Mouse (Mus musculus): ENCODE data around the gene Ank3. TPM values are rescaled to one million over a fixed set of nuclear protein-coding genes. Genes with fewer than 3 reads are reported as not detected.

Ank3 gene
- polyA plus RNA-seq, 1 experiment from 2014 or later: 30.3 TPM

DNA sequence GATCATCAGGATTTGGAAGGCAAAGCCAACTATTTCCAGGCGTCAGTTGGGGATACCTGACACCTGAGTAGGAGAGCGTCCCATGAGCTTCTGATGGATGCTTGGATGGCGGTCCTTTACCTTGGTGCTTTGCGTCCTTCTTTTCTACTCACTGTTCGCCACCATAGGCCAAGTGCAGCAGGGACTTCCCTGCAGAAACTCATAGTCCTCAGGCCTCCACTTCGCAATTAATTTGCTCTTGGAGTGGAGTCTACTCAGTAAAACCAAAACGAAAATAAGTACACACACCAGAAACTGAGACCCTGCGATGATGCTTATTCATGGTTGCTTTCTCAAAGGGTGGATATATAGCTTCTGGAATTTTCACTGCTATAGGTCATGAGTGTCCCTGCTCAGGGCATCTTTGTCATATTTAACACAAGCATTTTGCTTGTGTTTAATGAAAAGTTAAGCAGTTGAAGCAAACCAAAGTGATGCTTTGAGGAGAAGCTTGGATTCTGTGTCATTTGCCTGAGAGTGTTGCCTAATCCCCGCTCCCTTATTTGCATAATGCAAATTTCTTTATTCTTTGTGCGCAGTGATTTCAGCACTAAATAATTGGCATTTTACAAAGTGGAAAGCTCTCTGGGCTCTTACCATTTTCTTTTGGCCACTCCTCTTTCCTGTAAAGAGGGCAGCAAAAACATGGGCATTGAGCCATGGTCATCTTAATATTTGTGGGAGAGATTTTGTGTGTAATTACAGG is 145.5 kb downstream of the Ank3 start:
- Histone ChIP-seq H3K4me2 (no peak overlapping the region), H3K4me1 (no peaks in the 10 kb centered on the region), H3K4me3 (no peak overlapping the region), H3K9ac (no peak overlapping the region), H3K27me3 (no peaks in the 10 kb centered on the region), H3K27ac (no peak overlapping the region), H3K9me3 (no peaks in the 10 kb centered on the region), H3K36me3 (no peaks in the 10 kb centered on the region)
- WGBS: 92% methylated on average over 10 of the region's 10 CpGs
- no peak for ATAC-seq (ENCODE audit: insufficient number of reproducible peaks, insufficient read depth, low FRiP score, low TSS enrichment, low read depth)

DNA sequence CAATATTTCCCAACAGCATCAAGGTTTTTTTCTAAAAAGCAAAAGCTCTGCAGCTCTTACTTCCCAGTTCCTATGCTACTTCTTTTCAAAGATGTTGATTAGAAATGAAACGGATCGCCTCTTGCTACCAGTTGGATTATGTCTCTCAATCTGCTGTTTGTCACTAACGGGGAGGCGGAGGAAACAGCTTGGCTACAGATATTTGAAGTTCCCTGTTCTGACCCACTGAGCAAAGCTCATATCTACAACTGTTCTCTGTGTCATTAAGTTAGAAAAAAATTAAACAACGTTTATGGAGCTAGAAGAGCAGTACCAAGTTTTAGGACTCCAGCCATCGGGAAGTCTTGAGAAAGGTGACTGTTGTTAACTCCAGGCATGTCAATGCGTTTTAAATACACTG is 146.1 kb downstream of the Ank3 start:
- Histone ChIP-seq H3K27me3 (no peaks in the 10 kb centered on the region), H3K9ac (no peak overlapping the region), H3K9me3 (no peaks in the 10 kb centered on the region), H3K36me3 (no peaks in the 10 kb centered on the region), H3K27ac (no peak overlapping the region), H3K4me2 (no peak overlapping the region), H3K4me3 (no peak overlapping the region), H3K4me1 (no peaks in the 10 kb centered on the region)
- WGBS: 91% methylated on average over 7 of the region's 7 CpGs
- no peak for ATAC-seq (ENCODE audit: insufficient number of reproducible peaks, insufficient read depth, low FRiP score, low TSS enrichment, low read depth)

DNA sequence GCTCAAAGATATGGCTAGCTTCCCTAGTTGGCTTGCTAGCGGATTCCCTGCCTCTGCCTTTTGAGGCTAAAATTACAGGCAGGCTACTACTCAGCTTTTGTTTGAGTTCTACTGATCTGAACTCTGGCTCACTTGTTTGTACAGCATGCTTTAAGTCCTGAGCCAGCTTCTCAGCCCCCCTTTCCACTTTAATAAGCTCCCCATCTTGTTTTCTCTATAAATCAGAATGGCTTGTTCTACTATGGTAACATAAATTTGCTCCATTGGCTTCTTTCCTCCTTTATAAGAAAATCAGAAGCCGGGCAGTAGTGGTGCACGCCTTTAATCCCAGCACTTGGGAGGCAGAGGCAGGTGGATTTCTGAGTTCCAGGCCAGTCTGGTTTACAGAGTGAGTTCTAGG is 147.4 kb downstream of the Ank3 start:
- no peaks in the 10 kb centered on the region for H3K9me3 ChIP-seq
- no peak overlapping the region for H3K4me3 ChIP-seq
- H3K4me1 ChIP-seq: no peaks in the 10 kb centered on the region
- no peak overlapping the region for H3K9ac ChIP-seq
- no peak overlapping the region for H3K4me2 ChIP-seq
- no peak overlapping the region for H3K27ac ChIP-seq
- no peaks in the 10 kb centered on the region for H3K27me3 ChIP-seq
- H3K36me3 ChIP-seq: no peaks in the 10 kb centered on the region
- no peak for ATAC-seq (ENCODE audit: insufficient number of reproducible peaks, insufficient read depth, low FRiP score, low TSS enrichment, low read depth)
- 82% methylated on average over 3 of the region's 3 CpGs for WGBS

DNA sequence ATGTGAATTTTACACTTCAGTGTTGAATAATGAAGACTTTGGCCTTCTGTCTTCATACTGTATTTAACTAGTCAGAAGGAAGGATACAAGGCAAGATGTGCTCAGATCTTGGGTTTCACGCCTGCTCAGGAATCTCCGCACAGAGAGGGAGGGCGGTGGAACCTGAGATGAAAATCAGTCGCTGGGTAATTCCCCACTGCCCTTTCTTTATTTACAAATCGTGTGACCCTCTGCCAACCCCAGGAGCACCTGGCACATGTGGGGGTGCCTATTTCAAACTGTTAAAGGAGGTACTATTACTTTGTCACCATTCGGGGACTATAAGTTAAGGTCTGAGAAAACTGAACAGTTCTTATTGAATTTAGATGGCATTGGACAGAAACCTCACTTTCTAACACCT is 148.1 kb downstream of the Ank3 start:
- Histone ChIP-seq H3K4me1 (no peaks in the 10 kb centered on the region), H3K27ac (no peak overlapping the region), H3K27me3 (no peaks in the 10 kb centered on the region), H3K36me3 (no peaks in the 10 kb centered on the region), H3K4me3 (no peak overlapping the region), H3K4me2 (no peak overlapping the region), H3K9ac (no peak overlapping the region), H3K9me3 (no peaks in the 10 kb centered on the region)
- no peak for ATAC-seq (ENCODE audit: insufficient number of reproducible peaks, insufficient read depth, low FRiP score, low TSS enrichment, low read depth)
- WGBS: 56% methylated on average over 6 of the region's 6 CpGs

DNA sequence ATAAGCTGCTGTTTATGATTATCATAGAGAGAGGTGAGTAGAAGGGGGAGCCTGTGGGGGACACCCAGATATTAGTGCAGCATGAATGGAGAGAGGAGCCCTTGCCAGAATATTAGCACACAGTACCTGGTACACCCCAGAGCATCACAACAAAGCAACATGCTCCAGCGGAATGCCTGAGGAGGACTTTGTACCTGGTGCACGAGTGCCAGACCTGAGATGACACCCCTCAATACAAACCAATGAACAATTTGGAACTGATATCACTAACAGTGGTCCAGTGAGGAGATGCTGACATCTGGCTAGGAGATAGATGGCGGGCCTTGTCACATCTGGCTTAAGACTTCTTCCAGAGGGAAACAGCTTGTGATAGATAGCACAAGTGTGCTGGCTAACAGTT is 150.2 kb downstream of the Ank3 start:
- no peak for ATAC-seq (ENCODE audit: insufficient number of reproducible peaks, insufficient read depth, low FRiP score, low TSS enrichment, low read depth)
- WGBS: 87% methylated on average over 3 of the region's 3 CpGs

DNA sequence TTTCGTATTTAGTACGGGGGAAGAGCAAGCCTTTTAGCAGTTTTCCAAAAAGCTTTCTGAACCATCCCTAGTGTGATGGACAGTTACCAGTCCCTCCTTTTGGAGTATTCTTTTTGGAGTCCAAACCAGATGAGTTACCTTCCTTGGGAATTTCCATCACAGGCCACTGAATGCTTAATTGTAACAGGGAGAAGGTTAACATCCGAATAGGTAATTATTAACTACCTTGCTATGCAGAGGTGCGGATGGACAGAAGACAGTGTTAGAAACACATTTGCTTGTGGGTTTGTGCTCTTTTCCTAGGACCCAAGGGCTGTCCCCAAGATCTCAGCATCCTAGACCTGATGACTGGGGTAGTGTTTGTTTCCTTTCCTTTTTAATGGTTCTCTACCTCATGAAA is 150.6 kb downstream of the Ank3 start:
- 93% methylated on average over 4 of the region's 4 CpGs for WGBS
- Histone ChIP-seq H3K27ac (no peak overlapping the region), H3K4me3 (no peak overlapping the region), H3K9me3 (no peaks in the 10 kb centered on the region), H3K4me1 (no peaks in the 10 kb centered on the region), H3K9ac (no peak overlapping the region), H3K27me3 (no peaks in the 10 kb centered on the region), H3K36me3 (no peaks in the 10 kb centered on the region), H3K4me2 (no peak overlapping the region)
- no peak for ATAC-seq (ENCODE audit: insufficient number of reproducible peaks, insufficient read depth, low FRiP score, low TSS enrichment, low read depth)

More for the DNA sequence above, 150.2 kb downstream of the Ank3 start:
- H3K4me2 ChIP-seq: no peak overlapping the region
- no peaks in the 10 kb centered on the region for H3K27me3 ChIP-seq
- no peak overlapping the region for H3K27ac ChIP-seq
- no peak overlapping the region for H3K9ac ChIP-seq
- H3K36me3 ChIP-seq: no peaks in the 10 kb centered on the region
- H3K4me3 ChIP-seq: no peak overlapping the region
- no peaks in the 10 kb centered on the region for H3K4me1 ChIP-seq
- H3K9me3 ChIP-seq: no peaks in the 10 kb centered on the region

DNA sequence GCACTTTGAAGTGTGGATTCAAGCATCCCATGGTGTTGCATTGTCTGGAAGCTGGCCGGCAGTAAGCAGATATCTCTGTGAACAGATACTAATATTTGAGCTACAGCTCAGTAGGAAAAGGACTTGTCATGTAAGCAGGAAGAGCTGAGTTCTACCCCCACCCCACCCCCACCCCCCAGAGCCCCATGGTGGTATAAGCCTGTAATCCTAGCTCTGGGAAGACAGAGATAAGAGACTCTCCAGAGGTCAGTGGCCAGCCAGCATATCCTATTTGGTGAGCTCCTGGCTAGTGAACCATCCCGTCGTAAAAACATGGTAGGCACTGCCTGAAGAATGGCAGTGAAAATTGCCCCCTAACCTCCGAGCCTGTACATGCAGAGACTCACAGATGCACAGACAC is 152.3 kb downstream of the Ank3 start:
- no peaks in the 10 kb centered on the region for H3K9me3 ChIP-seq
- H3K27me3 ChIP-seq: no peaks in the 10 kb centered on the region
- no peaks in the 10 kb centered on the region for H3K4me1 ChIP-seq
- ATAC-seq (ENCODE audit: insufficient number of reproducible peaks, insufficient read depth, low FRiP score, low TSS enrichment, low read depth): no peak
- H3K36me3 ChIP-seq: no peaks in the 10 kb centered on the region
- no peak overlapping the region for H3K27ac ChIP-seq
- WGBS: 70% methylated on average over 4 of the region's 4 CpGs
- H3K9ac ChIP-seq: no peak overlapping the region
- no peak overlapping the region for H3K4me2 ChIP-seq
- H3K4me3 ChIP-seq: no peak overlapping the region

DNA sequence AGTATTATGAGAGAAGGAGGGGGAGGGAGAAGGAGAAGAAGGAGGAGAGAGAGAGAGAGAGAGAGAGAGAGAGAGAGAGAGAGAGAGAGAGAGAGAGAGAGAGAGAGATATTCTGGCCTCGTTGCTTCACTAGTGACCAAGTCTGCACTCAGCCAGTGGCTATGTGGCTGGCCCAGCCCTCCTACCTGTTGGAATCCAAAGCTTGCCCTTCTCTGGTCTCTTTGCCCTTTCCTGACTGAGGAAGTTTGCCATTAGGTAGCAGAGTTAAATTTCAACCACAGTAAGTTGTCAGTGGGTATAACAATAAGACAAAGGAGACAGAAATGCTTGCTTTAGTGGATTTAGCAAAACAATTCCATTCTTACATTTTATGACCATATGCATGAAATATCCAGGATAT is 154.5 kb downstream of the Ank3 start:
- H3K9me3 ChIP-seq: no peaks in the 10 kb centered on the region
- no peak for ATAC-seq (ENCODE audit: insufficient number of reproducible peaks, insufficient read depth, low FRiP score, low TSS enrichment, low read depth)
- WGBS: 80% methylated on average over 1 of the region's 1 CpGs
- H3K36me3 ChIP-seq: no peaks in the 10 kb centered on the region
- H3K4me3 ChIP-seq: no peak overlapping the region
- H3K27me3 ChIP-seq: no peaks in the 10 kb centered on the region
- H3K4me1 ChIP-seq: no peaks in the 10 kb centered on the region
- H3K9ac ChIP-seq: no peak overlapping the region
- no peak overlapping the region for H3K4me2 ChIP-seq
- no peak overlapping the region for H3K27ac ChIP-seq

DNA sequence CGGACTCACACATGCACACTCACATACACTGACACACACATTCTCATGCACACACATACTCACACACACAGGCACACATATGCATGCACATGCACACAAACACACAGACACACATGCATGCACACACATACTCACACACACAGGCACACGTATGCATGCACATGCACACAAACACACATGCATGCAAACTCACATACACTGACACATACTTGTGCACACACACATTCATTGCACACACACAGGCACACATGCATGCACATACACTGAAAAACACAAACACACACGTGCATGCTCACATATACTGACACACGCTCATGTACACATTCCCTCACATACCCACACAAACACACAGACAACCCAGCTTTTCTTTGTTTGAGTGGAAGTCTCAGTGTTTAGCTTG is 157.0 kb downstream of the Ank3 start:
- WGBS: 90% methylated on average over 4 of the region's 4 CpGs
- ATAC-seq (ENCODE audit: insufficient number of reproducible peaks, insufficient read depth, low FRiP score, low TSS enrichment, low read depth): no peak
- H3K4me2 ChIP-seq: no peak overlapping the region

DNA sequence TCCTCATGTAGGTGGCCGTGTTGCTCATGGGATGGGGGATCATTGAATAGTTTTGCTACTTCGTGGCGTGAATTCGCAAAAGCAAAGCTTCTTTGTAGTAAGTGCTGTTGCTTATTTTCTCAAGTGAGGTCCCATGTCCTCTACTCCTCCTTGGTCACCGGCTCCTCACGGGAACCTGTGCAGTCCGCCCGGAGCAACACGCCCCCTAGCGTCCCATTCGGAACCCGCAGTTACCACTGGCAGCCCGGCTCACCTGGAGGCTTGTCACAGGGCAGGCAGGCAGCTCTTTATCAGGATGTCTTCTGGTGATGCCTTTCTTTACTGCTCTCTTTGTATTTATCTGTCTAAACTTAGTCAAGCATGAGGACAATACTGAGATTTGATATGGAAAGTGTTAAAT is 157.7 kb downstream of the Ank3 start:
- Histone ChIP-seq H3K36me3 (no peaks in the 10 kb centered on the region), H3K9me3 (no peaks in the 10 kb centered on the region), H3K4me3 (no peak overlapping the region), H3K27ac (no peak overlapping the region), H3K27me3 (no peaks in the 10 kb centered on the region), H3K9ac (no peak overlapping the region), H3K4me2 (no peak overlapping the region), H3K4me1 (no peaks in the 10 kb centered on the region)
- 20% methylated on average over 13 of the region's 13 CpGs for WGBS
- no peak for ATAC-seq (ENCODE audit: insufficient number of reproducible peaks, insufficient read depth, low FRiP score, low TSS enrichment, low read depth)

More for the DNA sequence above, 157.0 kb downstream of the Ank3 start:
- no peaks in the 10 kb centered on the region for H3K36me3 ChIP-seq
- no peaks in the 10 kb centered on the region for H3K4me1 ChIP-seq
- H3K27me3 ChIP-seq: no peaks in the 10 kb centered on the region
- H3K27ac ChIP-seq: no peak overlapping the region
- no peaks in the 10 kb centered on the region for H3K9me3 ChIP-seq
- no peak overlapping the region for H3K9ac ChIP-seq
- H3K4me3 ChIP-seq: no peak overlapping the region

DNA sequence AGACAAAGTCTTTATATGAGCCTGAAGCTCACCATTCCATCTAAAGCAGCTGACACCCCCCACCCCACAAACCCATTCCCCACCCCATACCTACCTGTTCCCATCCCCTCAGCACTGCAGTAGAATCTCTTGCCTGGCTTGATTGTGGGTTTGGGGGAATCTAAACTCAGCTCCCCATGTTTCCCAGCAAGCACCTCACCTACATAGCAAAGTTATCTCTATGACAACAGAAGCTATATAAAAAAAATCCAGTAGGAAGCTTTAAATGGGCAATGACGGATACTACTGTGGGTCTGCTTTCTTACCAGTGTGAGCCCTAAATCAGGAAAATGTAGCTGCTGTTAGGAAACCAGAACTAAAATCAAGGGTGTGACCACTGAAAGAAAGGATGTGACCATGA is 161.7 kb downstream of the Ank3 start:
- H3K4me2 ChIP-seq: no peak overlapping the region
- H3K4me1 ChIP-seq: no peaks in the 10 kb centered on the region
- no peak overlapping the region for H3K9ac ChIP-seq
- 79% methylated on average over 1 of the region's 1 CpGs for WGBS
- H3K9me3 ChIP-seq: no peaks in the 10 kb centered on the region
- H3K4me3 ChIP-seq: no peak overlapping the region
- no peak overlapping the region for H3K27ac ChIP-seq
- no peak for ATAC-seq (ENCODE audit: insufficient number of reproducible peaks, insufficient read depth, low FRiP score, low TSS enrichment, low read depth)
- no peaks in the 10 kb centered on the region for H3K27me3 ChIP-seq
- H3K36me3 ChIP-seq: no peaks in the 10 kb centered on the region

DNA sequence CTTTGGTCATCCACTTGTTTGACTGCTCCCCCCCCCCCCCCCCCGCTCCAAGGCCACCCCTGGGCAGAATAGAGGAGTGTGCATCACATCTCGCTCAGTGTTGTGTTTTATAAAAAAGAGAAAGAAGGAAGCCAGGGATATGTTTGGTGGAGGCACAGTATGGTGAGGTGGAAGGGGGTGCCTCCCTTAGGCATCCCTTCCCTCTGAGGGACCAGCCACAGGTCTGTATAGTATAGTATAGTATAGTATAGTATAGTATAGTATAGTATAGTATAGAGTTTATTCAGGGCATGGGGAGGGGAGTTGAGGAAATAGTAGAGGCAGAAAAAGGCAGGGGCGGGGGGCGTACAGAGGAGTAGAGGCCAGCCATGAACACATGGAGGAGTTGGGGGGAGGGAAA is 164.4 kb downstream of the Ank3 start:
- no peak for ATAC-seq (ENCODE audit: insufficient number of reproducible peaks, insufficient read depth, low FRiP score, low TSS enrichment, low read depth)
- WGBS: 87% methylated on average over 4 of the region's 4 CpGs
- Histone ChIP-seq H3K4me3 (no peak overlapping the region), H3K27ac (no peak overlapping the region), H3K9ac (no peak overlapping the region), H3K4me1 (no peaks in the 10 kb centered on the region), H3K36me3 (no peaks in the 10 kb centered on the region), H3K4me2 (no peak overlapping the region), H3K27me3 (no peaks in the 10 kb centered on the region), H3K9me3 (no peaks in the 10 kb centered on the region)
